Mouse (Mus musculus) urinary bladder, postnatal 0 days (tissue): Measurements from ENCODE around the gene Tes. TPM values are rescaled to one million over a fixed set of nuclear protein-coding genes. Genes with fewer than 3 reads are reported as not detected.

Experiments
- polyA plus RNA-seq: library from polyadenylated mRNA; unstranded; fragments of >200 nt; fragmentation: Nextera tagmentation; extraction: Ambion mirVana; gene quantifications from 2 replicates; pipeline ENCODE4 v1.2.1, GENCODE M21; 2015

Gene Tes
- 59.6 and 65.6 TPM in 2 replicates for polyA plus RNA-seq

GRCm38 (mm10) chr6:17064936-17065790 is at the start of gene Tes:
Tes (plus strand) TSS chr6:17065149.

Other genes starting within 250 kb of the Tes start
- 0.79 and 2.3 TPM in 2 replicates for gene Tfec, start 166.7 kb upstream of the Tes start, polyA plus RNA-seq
- 164 and 220 TPM in 2 replicates for gene Cav2, start 216.0 kb downstream of the Tes start, polyA plus RNA-seq
- gene Cav1, start 241.2 kb downstream of the Tes start, polyA plus RNA-seq, result 1,777 and 2,409 TPM in 2 replicates